Mouse (Mus musculus): ENCODE measurements around the gene Lgr5.

DNA sequence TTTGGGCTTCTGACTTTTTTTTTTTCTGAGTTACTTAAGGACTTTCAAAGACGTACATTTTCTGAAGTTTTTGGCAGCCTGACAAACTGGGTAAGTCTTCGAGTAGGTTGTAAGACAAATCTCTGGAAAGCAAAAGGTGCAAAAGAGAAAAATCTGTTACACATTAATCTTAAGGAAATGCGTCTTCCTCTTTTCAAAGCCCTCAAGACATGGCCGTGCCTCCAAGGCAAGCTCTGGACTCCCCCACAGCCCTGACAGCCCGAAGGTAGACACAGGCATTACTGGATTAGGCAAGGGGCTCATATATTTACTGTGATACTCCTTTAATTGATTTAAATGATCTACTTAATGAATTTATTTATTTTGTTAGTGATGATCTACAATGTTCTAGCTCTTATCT is 124.9 kb downstream of the Lgr5 start:
- TF ChIP-seq CTCF (IDR thresholded peaks at IDR 0.05; ENCODE audit: low read depth): no peak
- no peak for TF ChIP-seq EP300 (IDR thresholded peaks at IDR 0.05; ENCODE audit: low read depth)

Data from liver, postnatal 0 days (tissue).